Mouse (Mus musculus) cerebellum, adult 11 months (tissue): ENCODE results near the gene Gm45234.
"Not testable (repeated sequence)": the region's sequence is repeated elsewhere in the genome, so short reads cannot be mapped to it uniquely, and the experiment has no call there.

Source experiments
- DNase-seq: peaks from one replicate; pipeline ENCODE4 v3.0.0; 2022

The Gm45234 gene

GRCm38 (mm10) chr6:124755831-124756595 lies at the start of gene Gm45234, which contains the start of gene Atn1:
Gm45234 (minus strand) TSS chr6:124756021.
Atn1 (minus strand) TSS chr6:124756524.
- peak; percentile 66 for DNase-seq

GRCm38 (mm10) chr6:124804341-124804740 lies 48.5 kb upstream of the Gm45234 start:
- DNase-seq: no peak

- not testable (repeated sequence) for DNase-seq
Observed at GRCm38 (mm10) chr6:124803691-124804090, 47.9 kb upstream of the Gm45234 start.

GRCm38 (mm10) chr6:124803061-124803460 lies 47.2 kb upstream of the Gm45234 start:
- no peak for DNase-seq

GRCm38 (mm10) chr6:124802400-124802799 lies 46.6 kb upstream of the Gm45234 start:
- DNase-seq: not testable (repeated sequence)

- DNase-seq: no peak
Observed at GRCm38 (mm10) chr6:124796200-124796599, 40.4 kb upstream of the Gm45234 start.

GRCm38 (mm10) chr6:124795781-124796180 lies 40.0 kb upstream of the Gm45234 start:
- no peak for DNase-seq

GRCm38 (mm10) chr6:124791911-124792310 lies 36.1 kb upstream of the Gm45234 start:
- no peak for DNase-seq

- DNase-seq: no peak
Observed at GRCm38 (mm10) chr6:124790121-124790520, 34.3 kb upstream of the Gm45234 start.

- peak; percentile 8 for DNase-seq
Observed at GRCm38 (mm10) chr6:124789519-124789918, 33.7 kb upstream of the Gm45234 start.

GRCm38 (mm10) chr6:124787722-124788121 lies 31.9 kb upstream of the Gm45234 start:
- DNase-seq: peak; percentile 35

- DNase-seq: peak; percentile 84
Observed at GRCm38 (mm10) chr6:124786756-124787420, 31.1 kb upstream of the Gm45234 start.

GRCm38 (mm10) chr6:124782436-124782835 lies 26.6 kb upstream of the Gm45234 start:
- DNase-seq: no peak

GRCm38 (mm10) chr6:124780917-124781316 lies 25.1 kb upstream of the Gm45234 start:
- DNase-seq: no peak

GRCm38 (mm10) chr6:124779984-124780416 lies 24.2 kb upstream of the Gm45234 start:
- DNase-seq: no peak

GRCm38 (mm10) chr6:124779222-124779983 lies 23.6 kb upstream of the Gm45234 start, which contains the start of gene Lrrc23:
Lrrc23 (minus strand) TSS chr6:124779727.
- DNase-seq: peak; percentile 11

- peak; percentile 53 for DNase-seq
Observed at GRCm38 (mm10) chr6:124770511-124770910, 14.7 kb upstream of the Gm45234 start.

- DNase-seq: no peak
Observed at GRCm38 (mm10) chr6:124770013-124770412, 14.2 kb upstream of the Gm45234 start.

- peak; percentile 75 for DNase-seq
Observed at GRCm38 (mm10) chr6:124769101-124769765, 13.4 kb upstream of the Gm45234 start, which contains the start of gene Eno2. Eno2 (minus strand) TSS chr6:124769673.

- no peak for DNase-seq
Observed at GRCm38 (mm10) chr6:124768704-124769044, 12.9 kb upstream of the Gm45234 start.

GRCm38 (mm10) chr6:124767920-124768703 lies 12.3 kb upstream of the Gm45234 start:
- DNase-seq: peak; percentile 71

GRCm38 (mm10) chr6:124767536-124767919 lies 11.7 kb upstream of the Gm45234 start:
- no peak for DNase-seq
